Mouse (Mus musculus) ES-E14 (cell line): ENCODE results near the gene Srsf1.

Source experiments
- ZC3H11A ChIP-seq: IDR thresholded peaks from 2 replicates; pipeline ENCODE4 v1.6.1; 2012; ENCODE audit warnings: low read depth, mild to moderate bottlenecking, inconsistent platforms, low read length, borderline replicate concordance
- ZNF384 ChIP-seq: IDR thresholded peaks from 2 replicates; pipeline ENCODE4 v1.6.1; 2012; ENCODE audit warnings: low read depth, low read length, inconsistent platforms

DNA sequence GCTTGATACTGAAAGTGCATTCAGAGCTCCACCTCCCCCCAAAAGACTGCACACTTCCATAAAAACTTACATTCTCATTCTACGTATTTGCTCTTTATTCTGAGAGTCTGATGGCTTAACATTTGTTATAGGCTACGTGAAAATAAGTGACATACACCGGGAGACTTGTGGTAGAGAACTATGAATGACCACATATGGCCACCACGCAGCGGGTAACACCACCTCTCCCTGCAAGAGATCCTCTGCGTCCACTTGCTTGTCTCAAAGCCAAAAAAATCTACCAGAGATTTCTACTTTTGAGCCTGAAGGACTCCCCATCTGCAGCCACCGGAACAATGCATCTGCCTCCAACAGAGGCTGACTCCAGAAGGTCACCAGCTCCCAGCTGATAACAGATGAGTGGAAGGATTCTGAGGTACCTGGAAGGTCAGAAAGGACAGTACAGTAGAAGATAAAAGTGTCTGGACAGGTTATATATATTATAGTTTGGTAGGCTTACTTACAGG is 35.2 kb upstream of the Srsf1 start:
- TF ChIP-seq ZNF384, result no peak
- no peak for TF ChIP-seq ZC3H11A
